Mouse (Mus musculus): ENCODE results near the gene Olfr329-ps. TPM values are rescaled to one million over a fixed set of nuclear protein-coding genes. Genes with fewer than 3 reads are reported as not detected.

Gene Olfr329-ps
- polyA plus RNA-seq (2012; rRNA removed) = 0.09 TPM in 1 of 2 replicates, not detected in the other
- polyA plus RNA-seq (2014; fragmentation: Nextera tagmentation; extraction: Ambion mirVana) = not detected in 2 replicates

DNA sequence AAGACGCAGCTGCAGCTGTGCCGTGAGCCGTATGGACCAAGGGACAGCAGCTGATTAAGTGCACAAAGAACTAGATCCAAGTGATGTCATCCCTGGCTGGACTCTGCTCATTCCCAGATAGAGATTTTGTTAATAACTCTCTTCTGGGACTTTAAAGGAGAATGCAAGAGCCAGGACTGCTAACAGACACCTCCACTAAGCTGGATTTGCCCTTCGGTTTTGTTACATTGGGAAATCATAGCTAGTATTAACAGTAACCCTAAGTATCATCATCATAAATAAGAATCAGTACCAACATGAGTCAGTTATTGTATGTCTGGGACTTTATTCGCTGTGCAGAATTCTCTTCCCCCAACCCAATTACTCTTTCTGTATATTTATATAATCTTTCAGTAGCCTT is at the start of gene Olfr329-ps:
Olfr329-ps (minus strand) TSS at position 101 of the 400 bp plus-strand sequence.
- Histone ChIP-seq H3K9ac (ENCODE audit: low read depth, low read length, severe bottlenecking) (no peak within 1 kb of the TSS), H3K9me3 (ENCODE audit: control insufficient read depth, low read length) (no peaks in the 10 kb centered on the region), H3K27ac (replicated peaks; ENCODE audit: low read depth, low read length) (no peak within 1 kb of the TSS), H3K4me2 (replicated peaks; ENCODE audit: low read depth, low read length, severe bottlenecking) (no peak within 1 kb of the TSS), H3K36me3 (ENCODE audit: control insufficient read depth, insufficient read depth, low read length) (no peaks in the 10 kb centered on the region), H3K4me1 (ENCODE audit: control insufficient read depth, insufficient read depth, low read length) (no peaks in the 10 kb centered on the region), H3K4me3 (replicated peaks; ENCODE audit: low read length) (no peak within 1 kb of the TSS), H3K27me3 (ENCODE audit: control insufficient read depth, insufficient read depth, low read length) (no peaks in the 10 kb centered on the region)
- TF ChIP-seq POLR2A (IDR thresholded peaks at IDR 0.05; ENCODE audit: borderline replicate concordance, extremely low read depth, insufficient read depth, insufficient read length) = no peak
- 81% methylated on average over 5 of the region's 5 CpGs for WGBS
- ATAC-seq (ENCODE audit: low FRiP score, low read depth) (no peak), DNase-seq (ENCODE audit: low spot score) (peak; percentile 11)

DNA sequence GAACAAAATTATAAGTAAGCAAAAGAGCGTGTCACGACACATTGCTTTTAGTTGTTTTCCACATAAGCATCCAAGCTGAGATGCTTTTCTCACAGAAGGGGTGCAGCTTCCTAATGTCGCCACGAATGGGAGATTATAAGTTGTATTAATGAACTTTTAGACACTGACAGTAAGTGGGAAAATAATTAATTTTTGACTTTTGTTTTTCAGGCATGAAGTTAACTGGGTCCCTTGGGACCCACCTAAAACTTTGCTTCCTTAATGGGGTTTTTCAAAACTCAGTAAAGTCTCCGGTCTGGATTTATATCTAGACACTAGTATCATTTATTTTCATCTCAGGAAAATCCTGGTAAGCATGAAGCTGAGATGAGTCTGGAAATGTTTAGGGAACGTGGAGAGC is 48.6 kb upstream of the Olfr329-ps start, which contains the start of gene Olfr324:
Olfr324 (plus strand) TSS at position 301 of the 400 bp plus-strand sequence.
- ATAC-seq (ENCODE audit: low FRiP score, low read depth) (no peak), DNase-seq (ENCODE audit: low spot score) (no peak)
- Histone ChIP-seq H3K9ac (ENCODE audit: low read depth, low read length, severe bottlenecking) (no peak within 1 kb of the TSS), H3K9me3 (ENCODE audit: control insufficient read depth, low read length) (no peaks in the 10 kb centered on the region), H3K36me3 (ENCODE audit: control insufficient read depth, insufficient read depth, low read length) (no peaks in the 10 kb centered on the region), H3K4me1 (ENCODE audit: control insufficient read depth, insufficient read depth, low read length) (no peaks in the 10 kb centered on the region), H3K4me3 (replicated peaks; ENCODE audit: low read length) (no peak within 1 kb of the TSS), H3K4me2 (replicated peaks; ENCODE audit: low read depth, low read length, severe bottlenecking) (no peak within 1 kb of the TSS), H3K27me3 (ENCODE audit: control insufficient read depth, insufficient read depth, low read length) (no peaks in the 10 kb centered on the region), H3K27ac (replicated peaks; ENCODE audit: low read depth, low read length) (no peak within 1 kb of the TSS)
- WGBS = 78% methylated on average over 6 of the region's 6 CpGs
- no peak for TF ChIP-seq POLR2A (IDR thresholded peaks at IDR 0.05; ENCODE audit: borderline replicate concordance, extremely low read depth, insufficient read depth, insufficient read length)

DNA sequence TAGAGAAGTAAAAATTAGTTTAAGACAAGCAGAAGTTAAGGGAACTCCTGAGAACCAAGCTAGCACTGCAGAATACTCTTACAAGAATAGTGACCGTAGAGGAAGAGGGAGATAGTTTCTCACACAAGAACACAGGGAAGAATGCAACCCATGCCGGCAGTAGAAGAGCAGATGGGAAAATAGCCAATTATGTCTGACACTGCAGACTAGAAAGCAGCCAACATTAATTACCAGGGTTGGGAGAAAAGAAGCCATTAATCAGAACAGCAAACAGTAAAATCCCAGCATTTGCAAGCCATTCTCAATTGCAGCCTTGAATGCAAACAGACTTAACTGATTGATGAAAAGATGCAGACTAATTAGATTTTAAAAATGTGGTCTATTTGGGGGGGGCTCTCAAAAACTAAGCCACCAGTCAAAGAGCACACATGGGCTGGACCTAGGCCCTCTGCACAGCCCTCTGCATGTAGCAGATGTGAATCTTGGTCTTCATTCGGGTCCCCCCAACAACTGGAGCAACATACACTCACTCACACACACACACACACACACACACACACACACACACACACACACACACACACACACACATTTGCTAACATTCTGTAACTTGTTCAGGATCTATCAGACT is 42.5 kb upstream of the Olfr329-ps start:
- H3K36me3 ChIP-seq (ENCODE audit: control insufficient read depth, insufficient read depth, low read length) = no peaks in the 10 kb centered on the region
- no peak overlapping the region for H3K27ac ChIP-seq (replicated peaks; ENCODE audit: low read depth, low read length)
- H3K27me3 ChIP-seq (ENCODE audit: control insufficient read depth, insufficient read depth, low read length) = no peaks in the 10 kb centered on the region
- 49% methylated on average over 3 of the region's 3 CpGs for WGBS
- no peak overlapping the region for H3K4me2 ChIP-seq (replicated peaks; ENCODE audit: low read depth, low read length, severe bottlenecking)
- no peak overlapping the region for H3K4me3 ChIP-seq (replicated peaks; ENCODE audit: low read length)
- ATAC-seq (ENCODE audit: low FRiP score, low read depth) (no peak), DNase-seq (ENCODE audit: low spot score) (no peak)
- no peak for TF ChIP-seq POLR2A (IDR thresholded peaks at IDR 0.05; ENCODE audit: borderline replicate concordance, extremely low read depth, insufficient read depth, insufficient read length)
- no peak overlapping the region for H3K9ac ChIP-seq (ENCODE audit: low read depth, low read length, severe bottlenecking)
- H3K9me3 ChIP-seq (ENCODE audit: control insufficient read depth, low read length) = no peaks in the 10 kb centered on the region
- no peaks in the 10 kb centered on the region for H3K4me1 ChIP-seq (ENCODE audit: control insufficient read depth, insufficient read depth, low read length)

DNA sequence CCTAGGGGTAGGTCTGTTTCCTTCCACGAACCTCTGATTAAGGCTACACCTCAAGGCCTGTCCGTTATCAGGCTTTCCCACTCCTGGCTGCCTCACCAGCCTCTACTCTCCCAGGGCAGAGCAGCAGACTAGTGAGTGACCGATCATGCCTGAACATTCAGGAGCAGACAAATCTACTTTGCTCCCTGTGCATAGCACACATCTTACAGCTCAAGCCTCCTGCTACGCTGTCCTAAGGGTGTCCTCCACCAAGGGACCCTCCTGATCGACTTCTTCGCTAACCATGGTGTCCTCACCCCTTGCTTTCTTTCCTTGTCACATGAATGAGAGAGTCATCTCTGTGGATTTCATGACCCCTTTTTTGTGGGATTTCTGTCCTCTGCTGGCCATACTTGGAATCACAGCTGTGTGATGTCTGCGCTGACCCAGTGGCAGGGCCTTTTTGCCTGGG is 41.7 kb upstream of the Olfr329-ps start:
- no peak for TF ChIP-seq POLR2A (IDR thresholded peaks at IDR 0.05; ENCODE audit: borderline replicate concordance, extremely low read depth, insufficient read depth, insufficient read length)
- no peak for ATAC-seq (ENCODE audit: low FRiP score, low read depth)
- 70% methylated on average over 7 of the region's 7 CpGs for WGBS
- no peaks in the 10 kb centered on the region for H3K36me3 ChIP-seq (ENCODE audit: control insufficient read depth, insufficient read depth, low read length)
- no peak for DNase-seq (ENCODE audit: low spot score)
- H3K9ac ChIP-seq (ENCODE audit: low read depth, low read length, severe bottlenecking) = no peak overlapping the region
- no peaks in the 10 kb centered on the region for H3K4me1 ChIP-seq (ENCODE audit: control insufficient read depth, insufficient read depth, low read length)
- H3K9me3 ChIP-seq (ENCODE audit: control insufficient read depth, low read length) = no peaks in the 10 kb centered on the region
- no peak overlapping the region for H3K4me2 ChIP-seq (replicated peaks; ENCODE audit: low read depth, low read length, severe bottlenecking)
- no peak overlapping the region for H3K27ac ChIP-seq (replicated peaks; ENCODE audit: low read depth, low read length)
- H3K4me3 ChIP-seq (replicated peaks; ENCODE audit: low read length) = no peak overlapping the region
- H3K27me3 ChIP-seq (ENCODE audit: control insufficient read depth, insufficient read depth, low read length) = no peaks in the 10 kb centered on the region

DNA sequence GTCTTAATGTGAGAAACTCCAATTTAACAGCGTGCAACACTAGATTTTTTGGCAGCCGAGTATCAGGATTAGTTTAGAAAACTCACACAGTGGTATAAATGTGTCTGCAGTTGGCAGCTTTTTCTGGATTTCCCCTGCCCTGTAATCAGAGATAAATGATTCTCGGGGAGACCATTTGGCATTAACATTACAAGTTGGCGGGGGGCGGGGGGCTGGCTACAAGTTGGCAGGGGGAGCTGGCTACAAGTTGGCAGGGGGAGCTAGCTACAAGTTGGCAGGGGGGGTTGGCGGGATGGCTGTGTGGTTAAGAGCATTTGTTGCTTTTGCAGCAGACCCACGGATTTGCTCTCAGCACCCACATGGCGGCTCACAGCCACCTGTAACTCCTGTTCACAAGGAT is 32.4 kb upstream of the Olfr329-ps start:
- DNase-seq (ENCODE audit: low spot score) = no peak
- no peaks in the 10 kb centered on the region for H3K9me3 ChIP-seq (ENCODE audit: control insufficient read depth, low read length)
- no peaks in the 10 kb centered on the region for H3K36me3 ChIP-seq (ENCODE audit: control insufficient read depth, insufficient read depth, low read length)
- no peak overlapping the region for H3K4me2 ChIP-seq (replicated peaks; ENCODE audit: low read depth, low read length, severe bottlenecking)
- no peak for ATAC-seq (ENCODE audit: low FRiP score, low read depth)
- H3K4me1 ChIP-seq (ENCODE audit: control insufficient read depth, insufficient read depth, low read length) = no peaks in the 10 kb centered on the region
- H3K27ac ChIP-seq (replicated peaks; ENCODE audit: low read depth, low read length) = no peak overlapping the region
- no peak overlapping the region for H3K9ac ChIP-seq (ENCODE audit: low read depth, low read length, severe bottlenecking)
- TF ChIP-seq POLR2A (IDR thresholded peaks at IDR 0.05; ENCODE audit: borderline replicate concordance, extremely low read depth, insufficient read depth, insufficient read length) = no peak
- 71% methylated on average over 8 of the region's 8 CpGs for WGBS
- no peak overlapping the region for H3K4me3 ChIP-seq (replicated peaks; ENCODE audit: low read length)
- no peaks in the 10 kb centered on the region for H3K27me3 ChIP-seq (ENCODE audit: control insufficient read depth, insufficient read depth, low read length)
